Mouse (Mus musculus): ENCODE measurements at regions not wholly inside any gene's neighbourhood (a gene's known extent, or its start where the extent isn't known, plus 50 kb on each side); places are given as distances from the start of the nearest gene placed in this dataset.

DNA sequence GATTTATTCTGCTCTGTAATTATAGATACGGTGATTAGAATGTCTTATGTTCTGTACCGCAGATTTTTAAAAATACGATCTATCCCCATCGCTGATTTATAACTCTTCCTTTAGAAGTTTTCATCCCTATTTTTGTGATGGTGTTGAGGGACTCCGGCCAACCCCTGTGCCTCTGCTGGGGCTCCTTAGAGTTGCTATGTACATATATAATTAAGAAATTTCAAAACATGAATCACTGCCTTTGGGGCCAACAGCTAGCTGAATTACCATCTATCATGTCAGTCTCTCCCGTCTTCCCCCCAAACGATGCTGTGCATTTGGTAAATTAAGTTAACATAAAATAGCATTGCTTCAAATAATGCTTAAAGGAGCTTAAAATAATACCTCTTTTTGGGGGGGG lies 79.8 kb upstream of the Ctbp2 start:
- no peak for DNase-seq (ENCODE audit: low read depth, low spot score)
- Histone ChIP-seq H3K9me3 (replicated peaks; ENCODE audit: insufficient read depth, low read length) (no peaks in the 10 kb centered on the region), H3K27me3 (ENCODE audit: control insufficient read depth in 1 of 2, insufficient read depth in 2 of 2, low read length in 2 of 2) (no peaks in the 10 kb centered on the region), H3K36me3 (ENCODE audit: control insufficient read depth in 1 of 2, insufficient read depth in 2 of 2, low read length in 2 of 2) (no peaks in the 10 kb centered on the region), H3K9ac (ENCODE audit: control insufficient read depth, low read depth, low read length, poor library complexity, severe bottlenecking) (no peak overlapping the region), H3K4me1 (ENCODE audit: control insufficient read depth in 1 of 2, insufficient read depth in 2 of 2, low read length in 2 of 2) (no peaks in the 10 kb centered on the region), H3K4me3 (ENCODE audit: control insufficient read depth in 1 of 2, insufficient read depth in 1 of 2, low read depth in 2 of 2, low read length in 2 of 2) (no peak overlapping the region), H3K27ac (ENCODE audit: control insufficient read depth, low read depth, low read length) (no peak overlapping the region), H3K79me2 (ENCODE audit: control insufficient read depth, insufficient read depth, low read length, poor library complexity) (no peaks in the 10 kb centered on the region)
- no peak for TF ChIP-seq SMC3 (IDR thresholded peaks at IDR 0.05; ENCODE audit: low read depth, low read length)
- no peak for TF ChIP-seq POLR2AphosphoS5 (IDR thresholded peaks at IDR 0.05; ENCODE audit: borderline replicate concordance, low read depth, low read length)
- TF ChIP-seq GABPA (IDR thresholded peaks at IDR 0.05; ENCODE audit: low read depth, low read length): no peak
- TF ChIP-seq TAL1 (IDR thresholded peaks at IDR 0.05; ENCODE audit: low read length): no peak
- TF ChIP-seq GATA1 (IDR thresholded peaks at IDR 0.05; ENCODE audit: low read depth, low read length): no peak
- TF ChIP-seq MAX (IDR thresholded peaks at IDR 0.05; ENCODE audit: low read length): no peak
- TF ChIP-seq BHLHE40 (IDR thresholded peaks at IDR 0.05; ENCODE audit: borderline replicate concordance, low read depth, low read length): no peak
- no peak for TF ChIP-seq POLR2AphosphoS2 (IDR thresholded peaks at IDR 0.05; ENCODE audit: low read length)

DNA sequence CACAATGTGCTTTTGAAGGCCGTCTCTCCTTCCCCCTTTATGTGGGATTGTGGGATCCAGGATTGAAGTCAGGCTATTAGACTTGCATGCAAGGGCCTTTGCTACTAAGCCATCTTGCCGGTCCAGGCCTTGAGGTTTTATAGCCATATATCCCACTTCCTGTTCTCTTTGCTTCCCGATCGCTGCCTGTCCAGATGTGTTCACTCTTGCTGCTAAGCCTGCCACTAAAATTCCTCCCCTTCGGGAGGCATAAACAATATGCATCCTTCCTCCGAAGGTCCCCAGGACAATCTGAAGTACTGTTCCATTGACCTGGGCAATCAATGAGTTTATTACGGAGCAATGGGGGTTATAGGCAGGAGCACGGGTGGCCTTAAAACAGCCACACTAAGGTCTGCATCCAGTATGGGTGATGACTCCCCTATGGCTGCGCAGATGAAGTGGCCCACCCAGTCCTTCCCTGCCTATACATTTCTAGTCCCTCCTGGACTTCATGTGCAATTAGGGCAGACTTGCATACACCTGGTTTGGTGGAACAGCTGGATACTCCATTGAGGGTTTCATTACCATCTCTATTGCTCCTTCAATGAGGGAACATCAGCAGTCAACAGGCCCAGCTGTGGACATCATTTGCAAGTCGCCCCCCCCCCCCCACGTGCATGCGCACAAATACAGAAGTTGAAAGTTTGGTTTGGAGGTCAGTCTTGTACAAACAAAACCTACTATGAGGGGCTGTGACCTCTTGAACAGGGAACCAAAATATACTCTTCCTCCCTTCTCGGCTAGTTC lies 78.1 kb upstream of the Ctbp2 start:
- no peaks in the 10 kb centered on the region for H3K36me3 ChIP-seq (ENCODE audit: control insufficient read depth in 1 of 2, insufficient read depth in 2 of 2, low read length in 2 of 2)

GRCm38 (mm10) chr7:133199046-133199445 lies 74.9 kb upstream of the Ctbp2 start:
- H3K9ac ChIP-seq (ENCODE audit: control insufficient read depth, low read depth, low read length, poor library complexity, severe bottlenecking): no peak overlapping the region
- H3K4me1 ChIP-seq (ENCODE audit: control insufficient read depth in 1 of 2, insufficient read depth in 2 of 2, low read length in 2 of 2): no peaks in the 10 kb centered on the region
- TF ChIP-seq ZC3H11A (IDR thresholded peaks at IDR 0.05; ENCODE audit: low read depth, low read length) (no peak), GABPA (IDR thresholded peaks at IDR 0.05; ENCODE audit: low read depth, low read length) (no peak), MYC (IDR thresholded peaks at IDR 0.05; ENCODE audit: low read depth, low read length) (no peak), SMC3 (IDR thresholded peaks at IDR 0.05; ENCODE audit: low read depth, low read length) (no peak), E2F4 (IDR thresholded peaks at IDR 0.05; ENCODE audit: borderline replicate concordance, low read depth, low read length) (no peak), NELFE (IDR thresholded peaks at IDR 0.05; ENCODE audit: low read depth, low read length) (no peak), POLR2AphosphoS2 (IDR thresholded peaks at IDR 0.05; ENCODE audit: low read length) (no peak), EP300 (IDR thresholded peaks at IDR 0.05; ENCODE audit: low read depth in 1 of 2, low read length in 2 of 2) (no peak), TCF12 (IDR thresholded peaks at IDR 0.05; ENCODE audit: low read depth, low read length) (no peak), GATA1 (IDR thresholded peaks at IDR 0.05; ENCODE audit: low read depth, low read length) (no peak), SIN3A (IDR thresholded peaks at IDR 0.05; ENCODE audit: low read length) (no peak), UBTF (IDR thresholded peaks at IDR 0.05; ENCODE audit: borderline replicate concordance, insufficient read depth, low read depth, low read length) (no peak), ZNF384 (IDR thresholded peaks at IDR 0.05; ENCODE audit: low read depth, low read length) (no peak), ETS1 (IDR thresholded peaks at IDR 0.05; ENCODE audit: low read depth, low read length) (no peak)
- H3K27ac ChIP-seq (ENCODE audit: control insufficient read depth, low read depth, low read length): no peak overlapping the region
- DNase-seq (ENCODE audit: low read depth, low spot score): no peak
- H3K36me3 ChIP-seq (ENCODE audit: control insufficient read depth in 1 of 2, insufficient read depth in 2 of 2, low read length in 2 of 2): no peaks in the 10 kb centered on the region
- H3K9me3 ChIP-seq (replicated peaks; ENCODE audit: insufficient read depth, low read length): no peaks in the 10 kb centered on the region
- H3K27me3 ChIP-seq (ENCODE audit: control insufficient read depth in 1 of 2, insufficient read depth in 2 of 2, low read length in 2 of 2): no peaks in the 10 kb centered on the region; a peak in 1 of 4 replicates
- no peak overlapping the region for H3K4me3 ChIP-seq (ENCODE audit: control insufficient read depth in 1 of 2, insufficient read depth in 1 of 2, low read depth in 2 of 2, low read length in 2 of 2)
- H3K79me2 ChIP-seq (ENCODE audit: control insufficient read depth, insufficient read depth, low read length, poor library complexity): no peaks in the 10 kb centered on the region

More for the DNA sequence above, 78.1 kb upstream of the Ctbp2 start:
- Histone ChIP-seq H3K79me2 (ENCODE audit: control insufficient read depth, insufficient read depth, low read length, poor library complexity) (no peaks in the 10 kb centered on the region), H3K27me3 (ENCODE audit: control insufficient read depth in 1 of 2, insufficient read depth in 2 of 2, low read length in 2 of 2) (no peaks in the 10 kb centered on the region; a peak in 1 of 4 replicates), H3K4me1 (ENCODE audit: control insufficient read depth in 1 of 2, insufficient read depth in 2 of 2, low read length in 2 of 2) (no peaks in the 10 kb centered on the region), H3K9me3 (replicated peaks; ENCODE audit: insufficient read depth, low read length) (no peaks in the 10 kb centered on the region), H3K4me3 (ENCODE audit: control insufficient read depth in 1 of 2, insufficient read depth in 1 of 2, low read depth in 2 of 2, low read length in 2 of 2) (no peak overlapping the region), H3K27ac (ENCODE audit: control insufficient read depth, low read depth, low read length) (no peak overlapping the region), H3K9ac (ENCODE audit: control insufficient read depth, low read depth, low read length, poor library complexity, severe bottlenecking) (no peak overlapping the region)
- TF ChIP-seq MAZ (IDR thresholded peaks at IDR 0.05; ENCODE audit: low read depth, low read length) (no peak), RAD21 (IDR thresholded peaks at IDR 0.05; ENCODE audit: low read depth, low read length) (no peak), ZMIZ1 (IDR thresholded peaks at IDR 0.05; ENCODE audit: low read depth, low read length) (no peak), ELF1 (IDR thresholded peaks at IDR 0.05; ENCODE audit: low read depth, low read length) (no peak), TCF12 (IDR thresholded peaks at IDR 0.05; ENCODE audit: low read depth, low read length) (no peak), JUND (IDR thresholded peaks at IDR 0.05; ENCODE audit: low read depth, low read length) (no peak), ZNF384 (IDR thresholded peaks at IDR 0.05; ENCODE audit: low read depth, low read length) (no peak), MAFK (IDR thresholded peaks at IDR 0.05; ENCODE audit: borderline replicate concordance, low read depth, low read length) (no peak), CHD1 (IDR thresholded peaks at IDR 0.05; ENCODE audit: low read depth, low read length) (no peak), CHD2 (IDR thresholded peaks at IDR 0.05; ENCODE audit: low read length) (no peak), ZKSCAN1 (IDR thresholded peaks at IDR 0.05; ENCODE audit: low read depth, low read length) (no peak), USF1 (IDR thresholded peaks at IDR 0.05; ENCODE audit: low read depth, low read length) (no peak), EP300 (IDR thresholded peaks at IDR 0.05; ENCODE audit: low read depth in 1 of 2, low read length in 2 of 2) (no peak), E2F4 (IDR thresholded peaks at IDR 0.05; ENCODE audit: borderline replicate concordance, low read depth, low read length) (no peak), UBTF (IDR thresholded peaks at IDR 0.05; ENCODE audit: borderline replicate concordance, insufficient read depth, low read depth, low read length) (no peak), SIN3A (IDR thresholded peaks at IDR 0.05; ENCODE audit: low read length) (no peak), MYC (IDR thresholded peaks at IDR 0.05; ENCODE audit: low read depth, low read length) (no peak), HCFC1 (IDR thresholded peaks at IDR 0.05; ENCODE audit: low read depth, low read length) (no peak)
- DNase-seq (ENCODE audit: low read depth, low spot score): no peak
